Mouse (Mus musculus): ENCODE results near the gene Gucy2d. TPM values are rescaled to one million over a fixed set of nuclear protein-coding genes. Genes with fewer than 3 reads are reported as not detected.
A peak's percentile ranks its signal among the peaks of the same experiment; 100 is the strongest.

Gene Gucy2d
- polyA plus RNA-seq, 1 experiment from 2014 or later = not detected

DNA sequence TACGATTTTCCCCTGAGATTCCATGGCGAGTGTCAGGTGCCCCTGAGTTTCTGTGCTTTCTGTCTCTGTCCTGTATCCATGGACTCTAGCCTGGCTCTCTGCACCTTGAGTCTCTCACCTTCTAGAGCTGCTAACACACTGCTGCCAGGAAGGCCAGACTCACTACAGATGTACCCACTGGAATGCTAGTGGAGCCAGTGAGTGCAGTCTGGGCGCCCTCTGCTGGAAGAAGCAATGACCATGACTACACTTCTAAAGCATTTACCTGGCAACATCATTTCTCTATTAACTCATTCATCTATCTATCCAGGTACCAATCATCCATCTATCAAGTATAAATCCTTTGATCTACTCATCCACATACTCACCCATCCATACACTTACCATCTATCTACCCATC, 9.4 kb upstream of the Gucy2d start:
- H3K9ac ChIP-seq (replicated peaks; ENCODE audit: low read depth) = no peak overlapping the region
- no peaks in the 10 kb centered on the region for H3K4me1 ChIP-seq (ENCODE audit: insufficient read depth, low read depth, low read length)
- 39% methylated on average over 3 of the region's 3 CpGs for WGBS
- H3K9me3 ChIP-seq (ENCODE audit: low read length) = no peaks in the 10 kb centered on the region
- TF ChIP-seq CTCF (IDR thresholded peaks at IDR 0.05) = peak; percentile 97
- TF ChIP-seq EP300 (IDR thresholded peaks at IDR 0.05) = no peak
- no peaks in the 10 kb centered on the region for H3K36me3 ChIP-seq (ENCODE audit: insufficient read depth, low read length)
- DNase-seq (ENCODE audit: low spot score) = peak; percentile 79
- no peak overlapping the region for H3K27ac ChIP-seq (ENCODE audit: low read length)
- ATAC-seq = peak; percentile 70
- H3K27me3 ChIP-seq (replicated peaks; ENCODE audit: insufficient read depth, low read length) = no peaks in the 10 kb centered on the region
- H3K4me3 ChIP-seq (ENCODE audit: low read depth, low read length) = no peak overlapping the region
- no peak overlapping the region for H3K4me2 ChIP-seq (replicated peaks; ENCODE audit: low read depth, low read length)

DNA sequence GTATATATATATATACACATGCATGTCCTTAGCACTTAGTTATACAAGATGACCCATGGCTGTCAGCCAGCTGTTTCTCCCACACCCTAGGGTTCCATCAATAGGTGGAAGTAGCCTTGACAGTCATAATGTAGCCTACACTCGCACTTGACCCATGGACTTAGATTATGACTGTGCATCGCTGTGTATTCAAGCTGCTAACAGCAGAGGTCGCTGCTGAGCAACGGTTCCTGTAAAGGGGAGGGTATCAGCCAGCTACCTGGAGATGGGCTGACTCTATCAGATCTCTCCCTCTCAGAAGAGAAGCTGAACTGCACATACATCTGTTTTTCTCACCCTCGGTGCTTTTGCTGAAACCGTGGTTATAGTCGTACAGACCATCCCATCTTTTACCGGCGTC, 2.6 kb upstream of the Gucy2d start:
- 28% methylated on average over 9 of the region's 9 CpGs for WGBS
- ATAC-seq (no peak), DNase-seq (ENCODE audit: low spot score) (peak; percentile 22)
- Histone ChIP-seq H3K4me2 (replicated peaks; ENCODE audit: low read depth, low read length) (no peak overlapping the region), H3K27me3 (replicated peaks; ENCODE audit: insufficient read depth, low read length) (no peaks in the 10 kb centered on the region), H3K4me1 (ENCODE audit: insufficient read depth, low read depth, low read length) (no peaks in the 10 kb centered on the region), H3K9ac (replicated peaks; ENCODE audit: low read depth) (no peak overlapping the region), H3K27ac (ENCODE audit: low read length) (no peak overlapping the region), H3K36me3 (ENCODE audit: insufficient read depth, low read length) (no peaks in the 10 kb centered on the region), H3K9me3 (ENCODE audit: low read length) (no peaks in the 10 kb centered on the region), H3K4me3 (ENCODE audit: low read depth, low read length) (no peak overlapping the region)
- TF ChIP-seq CTCF (IDR thresholded peaks at IDR 0.05) (peak; percentile 75), EP300 (IDR thresholded peaks at IDR 0.05) (no peak)

DNA sequence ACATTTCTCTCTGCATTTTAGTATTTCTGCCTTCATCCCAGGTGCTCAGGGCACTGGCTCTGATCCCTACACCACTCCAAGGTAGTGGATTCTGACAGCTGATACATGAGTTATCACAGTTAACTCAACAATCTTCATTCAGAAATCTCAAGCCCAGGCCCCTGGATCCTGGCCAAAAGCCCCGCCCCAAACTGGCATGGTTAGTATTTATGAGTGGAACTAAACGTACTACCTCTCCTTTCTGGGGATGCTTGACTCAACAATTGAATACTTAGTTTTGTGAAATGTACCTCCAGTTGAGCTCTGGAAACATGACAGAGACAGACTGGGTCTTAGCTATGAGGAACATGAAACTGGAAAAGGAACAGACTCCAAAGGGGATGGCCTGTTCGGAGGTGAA, 6.7 kb downstream of the Gucy2d start:
- ATAC-seq (no peak), DNase-seq (ENCODE audit: low spot score) (no peak)
- Histone ChIP-seq H3K4me1 (ENCODE audit: insufficient read depth, low read depth, low read length) (no peaks in the 10 kb centered on the region), H3K9ac (replicated peaks; ENCODE audit: low read depth) (no peak overlapping the region), H3K4me2 (replicated peaks; ENCODE audit: low read depth, low read length) (no peak overlapping the region), H3K36me3 (ENCODE audit: insufficient read depth, low read length) (no peaks in the 10 kb centered on the region), H3K4me3 (ENCODE audit: low read depth, low read length) (no peak overlapping the region), H3K27me3 (replicated peaks; ENCODE audit: insufficient read depth, low read length) (no peaks in the 10 kb centered on the region), H3K27ac (ENCODE audit: low read length) (no peak overlapping the region), H3K9me3 (ENCODE audit: low read length) (no peaks in the 10 kb centered on the region)
- TF ChIP-seq CTCF (IDR thresholded peaks at IDR 0.05) (no peak), EP300 (IDR thresholded peaks at IDR 0.05) (no peak)
- WGBS = 50% methylated on average over 3 of the region's 3 CpGs

DNA sequence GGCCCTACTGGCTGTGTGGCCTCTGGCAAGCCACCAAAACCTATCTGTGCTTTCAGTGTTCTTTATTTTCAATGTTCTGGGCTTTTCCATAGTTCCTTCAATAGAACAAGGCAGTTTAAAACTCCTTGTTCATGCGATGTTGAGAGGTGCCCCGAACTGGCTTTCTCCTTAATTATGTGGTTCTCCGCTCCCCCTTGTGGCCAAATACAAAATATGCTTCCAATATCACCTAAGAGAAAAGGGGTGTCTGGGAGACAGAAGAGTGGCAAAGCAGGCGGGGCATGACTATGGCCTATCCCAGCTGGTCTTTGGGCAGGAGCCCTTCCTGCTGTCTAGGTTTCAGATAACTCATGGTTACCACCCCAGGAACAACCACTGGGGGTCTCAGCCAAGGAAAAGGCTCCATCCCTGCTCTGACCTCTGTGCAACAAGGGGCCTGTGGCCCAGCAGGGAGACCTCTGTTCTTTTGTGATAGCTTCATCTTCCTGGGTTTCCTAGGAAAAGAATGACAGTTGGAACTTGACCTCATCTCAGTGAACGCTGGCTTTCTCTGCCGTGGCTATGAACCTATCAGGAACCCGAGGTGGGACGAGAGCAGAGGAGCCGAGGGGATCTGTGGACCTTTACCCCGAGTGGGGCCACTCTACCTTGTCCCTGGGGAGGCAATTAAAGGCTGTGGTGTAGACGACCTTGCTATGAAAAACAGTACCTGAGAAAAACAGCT, 7.5 kb downstream of the Gucy2d start:
- no peak overlapping the region for H3K4me2 ChIP-seq (replicated peaks; ENCODE audit: low read depth, low read length)
- DNase-seq (ENCODE audit: low spot score) (peak; percentile 70), ATAC-seq (no peak)
- TF ChIP-seq CTCF (IDR thresholded peaks at IDR 0.05) (peak; percentile 68), EP300 (IDR thresholded peaks at IDR 0.05) (no peak)
- H3K27ac ChIP-seq (ENCODE audit: low read length) = no peak overlapping the region
- no peaks in the 10 kb centered on the region for H3K36me3 ChIP-seq (ENCODE audit: insufficient read depth, low read length)
- 58% methylated on average over 11 of the region's 11 CpGs for WGBS
- no peaks in the 10 kb centered on the region for H3K4me1 ChIP-seq (ENCODE audit: insufficient read depth, low read depth, low read length)
- no peaks in the 10 kb centered on the region for H3K27me3 ChIP-seq (replicated peaks; ENCODE audit: insufficient read depth, low read length)
- no peak overlapping the region for H3K9ac ChIP-seq (replicated peaks; ENCODE audit: low read depth)
- H3K4me3 ChIP-seq (ENCODE audit: low read depth, low read length) = no peak overlapping the region
- no peaks in the 10 kb centered on the region for H3K9me3 ChIP-seq (ENCODE audit: low read length)

DNA sequence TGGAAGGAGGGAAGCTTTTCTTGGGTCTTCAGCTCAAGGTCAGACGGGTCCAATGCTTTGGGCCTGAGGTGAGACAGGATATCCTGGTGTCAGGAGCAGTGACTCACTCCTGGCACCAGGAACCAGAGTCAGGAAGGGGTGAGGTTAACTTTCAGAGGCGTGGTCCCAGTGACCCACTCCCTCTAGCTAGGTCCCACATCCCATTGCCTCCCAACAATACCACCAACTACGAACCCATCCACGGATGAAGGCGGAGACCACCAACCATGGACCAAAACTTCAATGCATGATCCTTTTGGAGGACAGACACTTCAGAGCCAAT, 8.1 kb downstream of the Gucy2d start:
- Histone ChIP-seq H3K9me3 (ENCODE audit: low read length) (no peaks in the 10 kb centered on the region), H3K9ac (replicated peaks; ENCODE audit: low read depth) (no peak overlapping the region), H3K27ac (ENCODE audit: low read length) (no peak overlapping the region), H3K4me1 (ENCODE audit: insufficient read depth, low read depth, low read length) (no peaks in the 10 kb centered on the region), H3K27me3 (replicated peaks; ENCODE audit: insufficient read depth, low read length) (no peaks in the 10 kb centered on the region), H3K4me3 (ENCODE audit: low read depth, low read length) (no peak overlapping the region), H3K4me2 (replicated peaks; ENCODE audit: low read depth, low read length) (no peak overlapping the region), H3K36me3 (ENCODE audit: insufficient read depth, low read length) (no peaks in the 10 kb centered on the region)
- no peak for ATAC-seq
- WGBS = 82% methylated on average over 5 of the region's 5 CpGs
- no peak for TF ChIP-seq CTCF (IDR thresholded peaks at IDR 0.05)
- no peak for TF ChIP-seq EP300 (IDR thresholded peaks at IDR 0.05)
- no peak for DNase-seq (ENCODE audit: low spot score)

DNA sequence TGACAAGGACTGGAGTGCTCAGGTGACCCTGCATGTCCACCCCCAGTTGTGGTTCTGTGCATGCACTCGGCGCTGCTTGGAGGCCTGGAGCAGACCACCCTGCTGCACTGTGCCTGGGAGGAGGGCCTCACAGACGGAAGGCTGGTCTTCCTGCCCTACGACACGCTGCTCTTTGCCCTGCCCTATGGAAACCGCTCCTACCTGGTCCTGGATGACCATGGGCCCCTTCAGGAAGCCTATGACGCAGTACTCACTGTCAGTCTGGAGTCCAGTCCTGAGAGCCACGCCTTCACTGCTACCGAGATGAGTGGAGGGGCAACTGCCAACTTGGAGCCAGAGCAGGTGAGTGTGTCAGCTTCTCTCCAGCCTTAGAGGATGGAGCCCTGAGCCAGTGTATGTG, 9.5 kb downstream of the Gucy2d start:
- Histone ChIP-seq H3K9ac (replicated peaks; ENCODE audit: low read depth) (no peak overlapping the region), H3K27me3 (replicated peaks; ENCODE audit: insufficient read depth, low read length) (no peaks in the 10 kb centered on the region), H3K4me1 (ENCODE audit: insufficient read depth, low read depth, low read length) (no peaks in the 10 kb centered on the region), H3K4me3 (ENCODE audit: low read depth, low read length) (no peak overlapping the region), H3K36me3 (ENCODE audit: insufficient read depth, low read length) (no peaks in the 10 kb centered on the region), H3K9me3 (ENCODE audit: low read length) (no peaks in the 10 kb centered on the region), H3K4me2 (replicated peaks; ENCODE audit: low read depth, low read length) (no peak overlapping the region), H3K27ac (ENCODE audit: low read length) (no peak overlapping the region)
- DNase-seq (ENCODE audit: low spot score) (no peak), ATAC-seq (no peak)
- no peak for TF ChIP-seq CTCF (IDR thresholded peaks at IDR 0.05)
- TF ChIP-seq EP300 (IDR thresholded peaks at IDR 0.05) = no peak
- 71% methylated on average over 9 of the region's 9 CpGs for WGBS
